Mouse (Mus musculus): ENCODE data around the gene Atp13a4.

Atp13a4 gene

DNA sequence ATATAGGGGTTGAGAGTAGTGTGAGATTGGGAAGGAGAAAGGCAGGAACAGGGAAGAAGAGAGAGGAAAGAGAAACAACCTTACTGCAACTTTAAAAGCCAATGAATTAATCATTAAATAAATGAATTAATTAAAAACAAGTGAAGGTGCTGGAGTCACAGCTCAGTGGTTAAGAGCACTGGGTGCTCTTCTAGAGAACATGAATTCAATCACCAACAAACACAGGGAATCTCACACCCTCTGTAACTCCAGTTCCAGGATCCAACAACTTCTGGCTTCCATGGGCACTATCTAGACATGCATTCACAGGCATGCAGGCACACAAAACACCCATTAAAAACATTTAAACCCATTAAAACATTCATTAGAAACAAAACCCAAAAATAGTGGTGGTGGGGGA, 63.2 kb downstream of the Atp13a4 start:
- DNase-seq (ENCODE audit: low read depth in 2 of 2, low spot score in 2 of 2) = no peak

GRCm38 (mm10) chr16:29480396-29480795, 64.3 kb downstream of the Atp13a4 start:
- no peak for DNase-seq (ENCODE audit: low read depth in 2 of 2, low spot score in 2 of 2)

- no peak for DNase-seq (ENCODE audit: low read depth in 2 of 2, low spot score in 2 of 2)
Observed at GRCm38 (mm10) chr16:29463798-29464197, 80.9 kb downstream of the Atp13a4 start.

DNA sequence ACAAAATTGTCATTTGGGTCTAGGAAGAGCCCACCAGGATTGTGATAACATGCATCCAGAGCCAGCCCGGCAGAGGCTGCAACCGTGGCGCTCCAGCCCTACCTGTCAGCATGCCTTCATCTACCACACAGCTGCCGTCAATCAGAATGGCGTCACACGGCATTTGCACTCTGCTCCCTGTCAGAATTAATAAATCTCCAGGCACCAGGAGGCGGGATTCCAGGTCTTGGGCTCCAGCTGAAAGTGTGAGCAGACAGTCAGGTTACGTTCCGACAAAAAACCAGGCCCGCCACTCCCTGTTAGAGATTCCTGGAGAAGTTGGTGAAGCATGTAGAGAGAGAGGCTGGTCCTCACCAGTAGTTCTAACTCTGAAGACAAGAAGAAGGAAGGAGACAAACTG, 85.3 kb downstream of the Atp13a4 start:
- no peak for DNase-seq (ENCODE audit: low read depth in 2 of 2, low spot score in 2 of 2)

DNA sequence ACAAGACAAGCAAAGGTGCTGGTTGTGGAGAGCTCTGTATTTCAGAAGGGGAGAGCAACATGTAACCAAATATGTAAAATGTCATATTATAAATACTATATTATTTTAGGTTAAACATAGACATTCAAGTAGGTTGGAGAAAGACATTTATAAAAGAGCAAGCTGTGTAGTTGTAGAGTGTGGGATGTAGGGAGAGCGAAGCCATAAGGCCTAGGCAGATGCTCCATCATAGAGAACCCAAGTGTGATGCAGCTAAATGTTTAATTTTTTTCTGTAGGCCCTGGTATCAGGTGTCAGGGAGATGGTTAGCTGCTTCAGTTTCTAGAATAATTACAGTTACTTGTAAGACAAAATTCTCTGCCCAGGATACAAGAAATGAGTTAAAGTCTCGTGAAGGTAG, 87.8 kb downstream of the Atp13a4 start:
- DNase-seq (ENCODE audit: low read depth in 2 of 2, low spot score in 2 of 2) = no peak

DNA sequence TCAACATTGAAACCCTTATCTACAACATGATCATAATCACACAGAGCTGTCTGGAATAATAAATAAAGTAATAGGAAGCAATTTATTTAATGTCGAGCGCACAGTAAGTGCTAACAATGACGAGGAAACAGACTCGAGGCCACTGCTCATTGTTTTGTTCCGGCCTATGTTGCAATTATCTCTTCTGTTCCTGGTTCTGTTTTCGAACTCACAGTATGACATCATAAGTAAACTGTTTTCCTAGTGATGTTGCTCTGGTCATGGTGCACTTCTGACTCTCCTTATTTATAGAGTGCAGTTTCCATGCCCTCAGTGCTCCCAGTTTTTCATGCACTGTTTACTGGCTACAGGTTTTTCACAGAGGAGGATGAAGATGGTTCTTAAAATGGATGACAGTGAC, 91.4 kb downstream of the Atp13a4 start:
- DNase-seq (ENCODE audit: low read depth in 2 of 2, low spot score in 2 of 2) = no peak

DNA sequence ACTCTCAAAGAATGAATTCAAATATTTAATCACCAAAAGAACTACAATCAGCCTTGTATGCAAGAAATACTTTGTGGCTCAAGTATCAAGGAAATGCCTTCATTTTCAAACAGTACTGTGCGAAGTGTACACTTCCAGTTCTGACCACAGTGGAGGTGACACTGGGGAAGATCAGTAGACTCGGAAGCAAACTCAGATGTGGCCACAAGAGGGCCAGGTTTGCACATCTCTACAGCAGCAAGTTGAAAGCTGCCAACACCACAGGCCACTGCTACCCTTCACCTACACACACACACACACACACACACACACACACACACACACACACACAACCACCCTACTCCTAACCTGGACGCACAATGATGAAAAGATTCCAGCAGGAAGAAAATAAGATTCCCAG, 93.0 kb downstream of the Atp13a4 start:
- DNase-seq (ENCODE audit: low read depth in 2 of 2, low spot score in 2 of 2) = no peak

GRCm38 (mm10) chr16:29442126-29442525, 102.5 kb downstream of the Atp13a4 start:
- no peak for DNase-seq (ENCODE audit: low read depth in 2 of 2, low spot score in 2 of 2)

DNA sequence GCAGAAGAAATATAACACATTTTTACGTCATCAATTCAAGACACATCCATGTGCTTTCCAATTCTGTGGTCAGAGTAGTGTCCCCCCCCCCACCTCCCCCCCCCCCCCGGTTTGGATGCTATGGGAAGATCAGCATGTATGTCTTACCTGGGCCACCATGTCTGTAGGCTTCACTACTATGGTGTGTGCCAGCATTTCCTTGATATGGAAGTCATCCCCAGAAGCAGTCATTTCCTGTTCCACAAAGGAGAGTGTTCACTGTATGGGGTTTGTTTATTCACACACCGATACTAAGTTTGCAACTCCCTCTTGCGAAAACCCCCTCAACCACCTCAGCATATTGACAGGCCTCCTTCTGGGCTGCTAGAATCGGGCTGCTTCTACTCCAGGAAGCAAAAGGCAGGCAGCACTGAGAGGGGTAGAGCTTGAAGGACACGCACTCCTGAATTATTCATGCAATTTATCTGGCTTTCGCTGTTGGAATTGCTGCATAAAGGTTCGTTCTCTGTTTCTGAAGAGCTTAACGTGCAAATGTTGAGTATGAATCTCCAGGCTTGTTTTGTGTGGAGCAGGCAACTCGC, 103.2 kb downstream of the Atp13a4 start:
- DNase-seq (ENCODE audit: low read depth in 2 of 2, low spot score in 2 of 2) = no peak

DNA sequence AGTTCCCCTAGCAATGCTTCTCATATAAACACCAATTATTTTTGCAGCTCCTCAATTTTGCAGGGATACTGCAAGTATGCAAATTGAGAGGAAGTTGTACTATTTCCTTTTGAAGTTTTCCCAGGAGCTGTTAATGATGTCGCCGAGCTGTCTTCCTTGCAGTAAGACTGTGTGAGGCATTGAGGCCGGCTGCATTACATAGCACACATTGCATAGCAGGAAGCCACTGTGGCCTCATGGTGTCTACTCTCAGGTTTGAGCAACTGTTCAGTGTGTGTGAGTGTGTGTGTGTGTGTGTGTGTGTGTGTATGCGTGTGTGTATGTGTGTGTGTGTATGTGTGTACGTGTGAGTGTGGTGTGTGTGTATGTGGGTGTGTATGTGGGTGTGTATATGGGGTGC, 106.6 kb downstream of the Atp13a4 start:
- DNase-seq (ENCODE audit: low read depth in 2 of 2, low spot score in 2 of 2) = no peak

- no peak for DNase-seq (ENCODE audit: low read depth in 2 of 2, low spot score in 2 of 2)
Observed at GRCm38 (mm10) chr16:29435746-29436145, 108.9 kb downstream of the Atp13a4 start.

DNA sequence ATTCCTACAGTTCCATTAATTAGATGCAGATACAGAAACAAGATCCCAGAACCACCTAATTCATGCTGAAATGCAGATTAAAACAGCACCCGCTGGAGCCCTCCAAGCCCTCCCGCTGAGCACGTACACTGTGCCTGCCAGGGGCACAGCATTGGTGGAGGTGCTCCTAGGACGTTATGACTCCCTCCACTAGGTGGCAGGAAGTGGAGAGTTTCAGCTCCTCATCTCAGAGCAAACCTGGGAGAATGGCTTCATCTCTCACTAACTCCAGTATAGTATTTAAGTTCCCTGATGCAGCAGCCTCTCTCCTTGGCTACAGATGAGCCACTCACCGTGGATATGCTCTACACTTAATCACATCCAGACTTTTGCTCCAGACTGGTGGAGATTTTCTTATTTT, 110.0 kb downstream of the Atp13a4 start:
- DNase-seq (ENCODE audit: low read depth in 2 of 2, low spot score in 2 of 2) = no peak

DNA sequence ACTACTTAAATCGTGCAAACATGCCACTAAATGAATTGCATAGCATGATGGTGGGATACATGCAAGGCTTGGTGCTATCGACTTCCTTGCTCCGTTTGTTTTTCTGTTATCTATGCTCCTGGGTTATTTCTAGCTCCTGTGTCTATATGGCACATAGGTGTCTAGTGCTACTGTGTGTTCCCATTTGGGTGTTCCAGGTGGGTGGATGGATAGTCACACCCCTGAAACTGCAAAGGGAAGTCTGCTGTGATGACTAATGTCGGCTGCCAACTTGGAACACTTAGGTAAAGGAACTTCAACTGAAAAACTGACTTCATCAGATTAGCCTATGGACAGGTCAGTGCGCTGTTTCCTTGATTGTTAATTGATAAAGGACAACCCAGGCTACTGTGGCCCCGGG, 129.8 kb downstream of the Atp13a4 start:
- DNase-seq (ENCODE audit: low read depth in 2 of 2, low spot score in 2 of 2) = no peak

DNA sequence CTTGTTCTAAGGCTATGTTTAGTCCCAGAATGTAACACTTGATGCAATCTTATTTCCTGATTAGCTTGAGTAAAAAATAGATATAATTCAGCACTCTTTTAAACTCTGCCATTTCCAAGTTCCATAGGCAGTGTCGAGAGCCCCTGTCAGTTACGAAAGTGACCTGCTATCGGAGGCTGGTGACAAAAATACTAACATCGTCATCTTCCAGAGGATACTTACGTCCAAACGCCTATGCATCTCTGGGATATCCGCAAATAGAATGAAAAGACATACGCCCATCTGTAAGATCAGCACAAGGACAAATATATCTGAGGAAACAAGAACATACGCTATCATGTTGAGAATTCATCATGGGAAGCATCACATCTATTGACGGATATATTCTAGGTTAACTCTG, 137.3 kb downstream of the Atp13a4 start:
- no peak for DNase-seq (ENCODE audit: low read depth in 2 of 2, low spot score in 2 of 2)

GRCm38 (mm10) chr16:29399079-29399478, 145.6 kb downstream of the Atp13a4 start:
- DNase-seq (ENCODE audit: low read depth in 2 of 2, low spot score in 2 of 2) = no peak

DNA sequence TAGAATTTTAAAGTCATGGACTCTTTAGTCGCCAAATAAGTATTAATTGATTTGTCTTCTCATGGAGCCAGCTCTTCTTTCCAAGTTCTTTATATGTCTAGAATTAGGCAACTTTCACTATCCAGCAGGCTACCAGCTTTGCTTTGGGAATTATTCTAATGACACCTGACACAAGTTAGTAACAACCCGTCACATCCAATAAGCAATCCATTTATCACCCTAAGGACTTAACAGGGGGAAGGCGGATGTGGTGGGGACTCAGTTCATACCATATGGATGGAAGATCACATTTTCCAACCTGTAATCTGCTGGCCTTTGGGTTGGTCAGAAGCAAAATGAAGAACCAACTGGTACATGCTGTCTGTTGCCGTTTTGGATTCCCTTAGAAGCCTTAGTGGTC, 159.9 kb downstream of the Atp13a4 start:
- DNase-seq (ENCODE audit: low read depth in 2 of 2, low spot score in 2 of 2) = no peak

GRCm38 (mm10) chr16:29378458-29378857, 166.2 kb downstream of the Atp13a4 start, which contains the start of gene Atp13a5:
Gene Atp13a5 (minus strand): TSS chr16:29378732.
- no peak for DNase-seq (ENCODE audit: low read depth in 2 of 2, low spot score in 2 of 2)

GRCm38 (mm10) chr16:29374636-29375035, 170.0 kb downstream of the Atp13a4 start:
- no peak for DNase-seq (ENCODE audit: low read depth in 2 of 2, low spot score in 2 of 2)
